Mouse (Mus musculus) stomach, embryonic 16.5 days (tissue): ENCODE data around the gene Large2. TPM values are rescaled to one million over a fixed set of nuclear protein-coding genes. Genes with fewer than 3 reads are reported as not detected.
A peak's percentile ranks its signal among the peaks of the same experiment; 100 is the strongest.

Source experiments
- ATAC-seq: fragments of 200-750 bp; cut with Nextera tagmentation; 2 replicates; pipeline ENCODE4 v1.8.0; 2017; ENCODE audit warnings: moderate number of reproducible peaks, moderate TSS enrichment; ENCODE audit not compliant: insufficient read depth, low FRiP score
- H3K27ac ChIP-seq: fragments of 300-500 bp; sonication (generic); 2 replicates; pipeline ENCODE4 v1.5.1; 2014; ENCODE audit warnings: low read length
- H3K27me3 ChIP-seq: fragments of 300-500 bp; sonication (generic); 2 replicates; pipeline ENCODE4 v1.6.1; 2014; ENCODE audit warnings: low read length, control low read depth, mixed read lengths; ENCODE audit not compliant: control insufficient read depth, insufficient read depth
- H3K36me3 ChIP-seq: fragments of 300-500 bp; sonication (generic); 2 replicates; pipeline ENCODE4 v1.6.1; 2014; ENCODE audit warnings: low read length; ENCODE audit not compliant: control insufficient read depth, insufficient read depth
- H3K4me1 ChIP-seq: fragments of 300-500 bp; sonication (generic); 2 replicates; pipeline ENCODE4 v1.6.1; 2014; ENCODE audit warnings: low read length, control low read depth, mixed read lengths; ENCODE audit not compliant: control insufficient read depth, insufficient read depth
- H3K4me2 ChIP-seq: fragments of 300-500 bp; sonication (generic); 2 replicates; pipeline ENCODE4 v1.6.1; 2014; ENCODE audit warnings: low read depth, low read length, mixed read lengths
- H3K4me3 ChIP-seq: fragments of 300-500 bp; sonication (generic); replicated peaks from 2 replicates; pipeline ENCODE4 v1.5.1; 2014; ENCODE audit warnings: mild to moderate bottlenecking, low read length
- H3K9ac ChIP-seq: fragments of 300-500 bp; sonication (generic); 2 replicates; pipeline ENCODE4 v1.6.1; 2014; ENCODE audit warnings: low read length
- H3K9me3 ChIP-seq: fragments of 300-500 bp; sonication (generic); replicated peaks from 2 replicates; pipeline ENCODE4 v1.6.1; 2016; ENCODE audit warnings: low read length, control low read depth; ENCODE audit not compliant: control insufficient read depth
- WGBS: fragments of 180-500 bp; shearing (Covaris S2); extraction: QIAGEN DNeasy Blood & Tissue Kit; methylation state at CpG from one replicate; pipeline ENCODE4 v1.1.7; 2014; 5-methylcytosine and 5-hydroxymethylcytosine counted together
- polyA plus RNA-seq: library from polyadenylated mRNA; unstranded; fragments of >200 nt; fragmentation: Nextera tagmentation; extraction: Ambion mirVana; gene quantifications from 2 replicates; pipeline ENCODE4 v1.2.1, GENCODE M21; 2015

Gene Large2
- polyA plus RNA-seq, 1 experiment from 2014 or later = 12.6 TPM

DNA sequence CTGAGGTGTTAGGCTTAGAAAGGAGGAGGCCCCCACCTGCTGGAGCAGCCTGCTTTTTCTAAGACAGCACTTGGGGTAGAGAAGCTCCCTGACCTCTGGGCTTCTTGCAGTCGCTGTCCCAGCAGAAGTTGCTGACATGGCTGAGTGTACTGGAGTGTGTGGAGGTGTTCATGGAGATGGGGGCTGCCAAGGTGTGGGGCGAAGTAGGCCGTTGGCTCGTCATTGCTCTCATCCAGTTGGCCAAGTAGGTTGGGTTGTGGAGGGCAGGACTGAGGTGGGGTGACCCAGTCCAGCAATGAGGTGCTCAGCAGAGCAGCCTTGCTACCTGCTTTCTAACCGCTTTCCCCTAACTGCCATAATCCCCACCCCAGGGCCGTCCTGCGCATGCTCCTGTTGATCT is 2.7 kb upstream of the Large2 start:
- Histone ChIP-seq H3K27me3 (no peaks in the 10 kb centered on the region), H3K36me3 (no peaks in the 10 kb centered on the region), H3K4me2 (no peak overlapping the region), H3K4me1 (peaks cover 28% of the 10 kb centered on the region), H3K9me3 (no peaks in the 10 kb centered on the region), H3K27ac (no peak overlapping the region), H3K9ac (no peak overlapping the region), H3K4me3 (no peak overlapping the region)
- whole genome bisulfite sequencing = 93% methylated on average over 7 of the region's 7 CpGs
- no peak for ATAC-seq

DNA sequence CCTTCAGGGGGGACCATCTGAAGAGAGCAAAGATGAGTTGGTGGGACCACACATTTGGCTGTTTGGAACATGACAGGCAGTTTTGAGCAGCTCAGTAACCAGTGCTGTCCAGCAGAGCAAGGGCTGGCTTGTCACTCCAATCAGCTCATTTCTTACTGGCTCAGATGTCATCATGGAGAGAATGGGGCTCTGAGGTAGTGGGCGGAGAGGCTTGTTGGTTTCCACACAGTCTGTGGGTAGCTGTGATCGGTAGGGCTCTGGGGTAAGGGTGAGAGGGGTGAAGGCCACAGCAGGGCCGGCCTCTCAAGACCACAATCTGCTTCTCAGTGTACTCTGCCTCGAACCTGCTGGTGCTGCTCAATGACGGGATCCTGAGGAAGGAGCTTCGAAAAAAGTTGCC is 1.6 kb upstream of the Large2 start:
- H3K36me3 ChIP-seq = no peaks in the 10 kb centered on the region
- peaks cover 38% of the 10 kb centered on the region for H3K4me1 ChIP-seq
- H3K4me3 ChIP-seq = peak overlapping the region; percentile 81
- no peaks in the 10 kb centered on the region for H3K27me3 ChIP-seq
- H3K9ac ChIP-seq = peak overlapping the region; percentile 82
- no peak for ATAC-seq
- H3K9me3 ChIP-seq = no peaks in the 10 kb centered on the region
- WGBS = 79% methylated on average over 6 of the region's 6 CpGs
- peak overlapping the region; percentile 81 for H3K4me2 ChIP-seq
- no peak overlapping the region for H3K27ac ChIP-seq

DNA sequence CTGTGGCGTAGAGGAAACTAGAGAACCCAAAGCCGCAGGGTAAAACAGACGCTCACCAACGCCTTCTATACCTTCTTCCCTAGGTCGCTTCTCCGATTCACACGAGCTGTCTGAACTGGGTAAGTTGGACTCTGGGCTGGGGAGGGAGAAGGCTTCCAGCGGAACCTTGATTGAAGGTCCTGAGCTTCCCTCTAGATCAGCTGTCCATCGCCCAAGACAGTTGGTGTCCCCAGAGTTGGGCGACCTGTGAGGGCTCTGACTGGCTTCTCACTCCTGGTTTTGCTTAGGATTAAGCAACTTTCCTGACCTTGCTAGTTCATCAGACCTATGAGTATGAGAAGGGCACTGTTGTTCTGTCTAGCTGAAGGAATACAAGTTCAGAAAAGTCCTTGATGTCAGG is 1.1 kb upstream of the Large2 start:
- H3K9me3 ChIP-seq = no peaks in the 10 kb centered on the region
- no peak for ATAC-seq
- peak overlapping the region; percentile 81 for H3K4me3 ChIP-seq
- peaks cover 43% of the 10 kb centered on the region for H3K4me1 ChIP-seq
- peak overlapping the region; percentile 81 for H3K4me2 ChIP-seq
- peak overlapping the region; percentile 82 for H3K9ac ChIP-seq
- no peaks in the 10 kb centered on the region for H3K27me3 ChIP-seq
- H3K27ac ChIP-seq = peak overlapping the region; percentile 86; the same call in 1 of the 2 replicates
- no peaks in the 10 kb centered on the region for H3K36me3 ChIP-seq
- 8% methylated on average over 10 of the region's 10 CpGs for WGBS

DNA sequence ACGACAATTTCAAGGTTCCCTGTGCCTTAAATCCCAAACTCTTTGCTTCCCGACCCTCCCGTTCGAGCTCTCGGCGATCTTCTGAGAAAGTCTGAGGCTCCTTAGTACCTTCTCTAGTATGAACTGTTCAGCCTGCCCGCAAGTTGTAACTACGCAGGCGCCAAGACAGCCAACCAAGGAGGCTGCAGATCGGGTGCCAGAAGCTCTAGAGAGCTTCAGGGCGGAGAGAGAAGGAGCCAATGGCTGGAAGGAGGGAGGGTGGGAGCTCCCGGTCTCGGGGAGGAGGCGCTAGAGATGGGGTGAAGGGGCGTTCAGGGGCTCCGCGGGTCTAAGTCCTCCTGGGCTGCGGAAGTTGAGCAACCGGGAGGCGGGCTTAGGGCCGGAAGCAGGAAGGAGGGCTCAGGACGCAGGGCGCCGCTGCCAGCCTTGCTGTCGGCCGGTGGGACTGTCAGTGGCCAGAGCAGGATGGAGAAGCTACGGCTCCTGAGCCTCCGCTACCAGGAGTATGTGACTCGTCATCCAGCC is 492 bp upstream of the Large2 start:
- Histone ChIP-seq H3K4me2 (peak overlapping the region; percentile 89), H3K9ac (peak overlapping the region; percentile 82), H3K9me3 (no peaks in the 10 kb centered on the region), H3K4me1 (peaks cover 45% of the 10 kb centered on the region), H3K27me3 (peaks cover 2% of the 10 kb centered on the region; the same call in 1 of the 2 replicates), H3K4me3 (peak overlapping the region; percentile 81), H3K36me3 (no peaks in the 10 kb centered on the region), H3K27ac (peak overlapping the region; percentile 86)
- peak; percentile 93 for ATAC-seq
- WGBS = under 1% methylated on average over 29 of the region's 29 CpGs

DNA sequence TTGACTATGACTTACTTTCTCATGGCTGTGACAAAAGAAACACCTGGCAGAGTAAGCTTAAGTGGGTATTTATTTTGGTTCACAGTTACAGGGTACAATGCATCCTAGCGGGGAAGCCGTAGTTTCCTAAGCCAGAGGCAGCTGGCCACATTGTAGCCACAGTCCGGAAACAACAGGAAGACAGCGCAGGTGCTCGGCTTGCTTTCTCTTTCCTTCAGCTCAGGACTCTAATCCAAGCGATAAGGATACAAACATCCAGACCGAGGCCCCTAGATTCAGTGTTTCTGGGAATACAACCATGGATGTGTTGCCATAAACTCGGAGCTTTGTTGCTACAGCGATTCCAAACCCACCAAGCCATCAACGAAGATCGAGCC is 1.2 kb downstream of the Large2 start:
- H3K4me1 ChIP-seq = peaks cover 45% of the 10 kb centered on the region
- 71% methylated on average over 11 of the region's 11 CpGs for WGBS

DNA sequence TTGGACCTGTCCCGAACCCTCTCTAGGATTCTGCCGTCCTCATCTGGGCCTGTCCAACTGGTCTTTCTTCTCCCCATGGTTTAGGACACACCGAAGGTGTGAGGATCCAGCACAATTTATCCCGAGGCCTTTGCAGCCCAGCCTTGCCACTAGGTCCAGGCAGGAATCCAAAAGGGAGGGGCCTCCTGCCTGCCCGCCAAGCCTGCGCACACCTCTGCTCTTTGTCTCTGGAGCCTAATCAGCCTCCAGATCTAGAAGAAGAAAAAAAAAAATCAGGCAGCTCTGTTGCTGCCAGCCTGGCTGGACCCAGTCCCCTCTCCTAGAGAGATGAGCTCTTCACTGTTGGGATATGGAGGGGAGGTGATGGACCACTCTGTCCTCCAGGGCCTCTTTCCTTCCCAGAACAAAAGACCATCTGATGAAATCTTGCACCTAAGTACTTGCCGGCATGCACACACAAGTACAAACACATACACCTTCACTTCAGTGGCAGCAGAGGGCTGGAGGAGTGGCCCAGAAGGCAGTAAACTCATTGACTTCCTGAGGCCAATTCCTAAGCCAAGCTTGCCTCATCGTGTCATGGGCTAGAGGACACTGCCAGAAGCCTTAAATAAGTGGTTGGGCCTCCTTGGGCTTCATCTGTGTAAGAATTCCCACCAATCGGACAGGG is 1.8 kb downstream of the Large2 start:
- peaks cover 45% of the 10 kb centered on the region for H3K4me1 ChIP-seq
- no peak overlapping the region for H3K4me2 ChIP-seq

More for the DNA sequence above, 1.2 kb downstream of the Large2 start:
- Histone ChIP-seq H3K27ac (peak overlapping the region; percentile 90), H3K36me3 (no peaks in the 10 kb centered on the region), H3K9me3 (no peaks in the 10 kb centered on the region), H3K27me3 (peaks cover 9% of the 10 kb centered on the region; the same call in 1 of the 2 replicates), H3K4me3 (no peak overlapping the region), H3K4me2 (no peak overlapping the region), H3K9ac (peak overlapping the region; percentile 34; the same call in 1 of the 2 replicates)
- no peak for ATAC-seq

DNA sequence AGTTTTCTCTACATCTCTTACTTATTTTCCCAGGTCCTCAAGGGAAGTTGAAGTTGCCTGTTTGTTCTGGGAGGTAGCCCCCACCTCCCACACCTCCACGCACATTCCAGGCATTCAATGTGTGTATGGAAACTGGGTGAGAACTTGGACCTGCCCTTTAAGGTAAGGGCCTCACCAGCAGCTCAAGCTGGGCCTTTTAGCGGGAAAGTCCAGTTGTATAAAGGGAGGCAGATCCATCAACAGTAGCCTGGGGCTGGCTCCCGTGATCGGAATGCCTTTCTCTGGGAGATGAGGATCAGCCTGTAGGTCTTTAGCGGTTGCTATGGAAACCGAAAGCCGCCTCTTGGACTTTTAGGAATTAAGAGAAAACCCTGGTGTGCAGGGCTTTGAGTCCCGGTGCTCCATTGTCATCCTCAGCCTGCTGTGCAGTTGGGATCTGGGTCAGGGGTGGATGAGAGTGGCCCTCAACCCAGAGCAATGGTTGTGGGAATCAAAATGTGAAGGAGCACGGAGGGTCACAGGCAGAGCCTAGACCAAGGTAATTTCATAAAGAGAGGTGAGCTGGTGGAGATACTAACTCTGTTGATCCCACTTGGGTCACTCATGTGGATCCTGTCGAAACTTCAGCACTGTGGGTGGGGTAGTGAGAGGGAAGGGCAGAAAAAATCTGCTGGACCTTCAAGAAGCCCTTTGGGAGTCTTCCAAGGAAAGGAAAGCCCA is 2.5 kb downstream of the Large2 start:
- Histone ChIP-seq H3K9ac (peak overlapping the region; percentile 74; the same call in 1 of the 2 replicates), H3K4me2 (no peak overlapping the region; the same call in 1 of the 2 replicates), H3K27ac (peak overlapping the region; percentile 90), H3K4me3 (0 out of 2 replicates have a peak overlapping the region, but pooled peaks have one; percentile 53), H3K36me3 (no peaks in the 10 kb centered on the region), H3K4me1 (peaks cover 45% of the 10 kb centered on the region), H3K9me3 (no peaks in the 10 kb centered on the region), H3K27me3 (peaks cover 9% of the 10 kb centered on the region; the same call in 1 of the 2 replicates)
- no peak for ATAC-seq
- WGBS = 24% methylated on average over 10 of the region's 10 CpGs

More for the DNA sequence above, 1.8 kb downstream of the Large2 start:
- ATAC-seq = no peak
- WGBS = 48% methylated on average over 9 of the region's 9 CpGs
- Histone ChIP-seq H3K27me3 (peaks cover 9% of the 10 kb centered on the region; the same call in 1 of the 2 replicates), H3K36me3 (no peaks in the 10 kb centered on the region), H3K9ac (peak overlapping the region; percentile 34), H3K9me3 (no peaks in the 10 kb centered on the region), H3K4me3 (no peak overlapping the region), H3K27ac (peak overlapping the region; percentile 90)

DNA sequence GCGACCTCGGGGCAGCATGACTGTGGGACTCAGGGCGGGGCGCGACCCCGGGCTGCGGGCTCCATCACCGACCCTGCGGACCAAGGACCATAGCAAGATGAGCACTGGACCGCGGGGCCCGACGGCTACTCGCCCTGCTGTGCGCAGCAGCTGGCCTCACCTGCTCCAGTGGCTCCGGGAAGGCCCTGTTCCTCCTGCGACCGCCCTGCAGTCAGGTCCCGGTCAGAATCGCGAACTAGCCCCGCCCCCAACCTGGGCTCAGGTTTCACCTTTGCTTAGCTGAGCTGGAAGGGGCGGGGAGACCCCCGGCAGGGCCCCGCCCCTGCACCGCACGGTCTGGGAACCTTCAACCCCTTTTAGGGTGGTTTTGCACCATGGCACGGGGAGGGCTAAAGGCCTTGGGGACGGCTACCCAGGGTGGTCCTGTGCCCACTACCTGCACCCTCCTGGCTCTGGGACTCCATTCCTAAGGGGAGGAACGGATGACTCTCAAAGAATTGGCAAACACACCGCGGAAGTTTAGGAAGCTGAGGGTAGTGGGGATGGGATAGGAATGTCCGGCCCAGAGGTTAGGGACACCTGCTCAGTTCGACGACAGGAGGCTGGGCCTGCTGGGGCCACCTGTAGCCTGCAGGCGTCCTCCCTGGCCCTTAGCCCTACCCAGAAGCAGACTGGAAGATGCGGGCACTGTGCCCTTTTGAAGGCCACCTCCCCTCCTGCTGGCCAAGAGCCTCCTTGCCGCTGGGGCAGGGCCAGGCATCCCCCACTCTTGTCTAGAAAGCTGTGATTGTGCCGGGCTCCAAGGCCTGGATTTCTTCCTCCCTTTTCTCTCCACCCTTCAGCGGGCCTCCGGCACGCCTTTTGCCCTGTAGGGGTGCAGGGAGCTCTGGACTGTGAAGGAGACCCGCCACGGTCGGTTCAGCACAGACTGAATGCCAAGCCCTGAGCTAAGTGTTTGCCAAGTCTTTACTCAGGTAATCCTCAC is 3.6 kb downstream of the Large2 start:
- peaks cover 9% of the 10 kb centered on the region; the same call in 1 of the 2 replicates for H3K27me3 ChIP-seq
- H3K36me3 ChIP-seq = no peaks in the 10 kb centered on the region
- peak overlapping the region; percentile 74 for H3K9ac ChIP-seq
- H3K4me2 ChIP-seq = peak overlapping the region; percentile 76
- H3K4me1 ChIP-seq = peaks cover 41% of the 10 kb centered on the region
- H3K4me3 ChIP-seq = peak overlapping the region; percentile 53
- ATAC-seq = peak; percentile 55
- H3K27ac ChIP-seq = peak overlapping the region; percentile 90
- WGBS = 4% methylated on average over 45 of the region's 45 CpGs
- H3K9me3 ChIP-seq = no peaks in the 10 kb centered on the region
